Mouse (Mus musculus): ENCODE measurements around the gene Vmn2r94. TPM values are rescaled to one million over a fixed set of nuclear protein-coding genes. Genes with fewer than 3 reads are reported as not detected.

Vmn2r94 gene
- not detected in 2 replicates for polyA plus RNA-seq (2012; rRNA removed)

DNA sequence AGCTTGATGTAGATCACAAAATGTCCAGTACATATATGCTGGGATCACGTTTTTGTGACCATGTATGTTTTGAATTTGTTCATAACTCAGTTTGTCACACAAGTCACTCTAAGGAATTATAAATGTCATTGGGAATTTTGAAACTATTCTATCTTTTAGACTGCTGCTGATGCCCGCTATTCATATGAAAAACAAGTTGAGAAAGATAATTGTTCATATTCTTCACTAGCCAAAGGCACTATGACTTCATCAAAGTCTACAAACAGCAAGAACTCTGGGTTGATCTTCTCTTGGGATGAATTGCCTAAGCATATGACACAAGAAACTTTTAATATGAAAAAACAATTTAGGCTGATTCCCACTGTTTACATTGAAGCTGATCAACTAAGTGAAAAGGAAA is at the start of gene Vmn2r94:
Vmn2r94 (minus strand) TSS at position 101 of the 400 bp plus-strand sequence.

DNA sequence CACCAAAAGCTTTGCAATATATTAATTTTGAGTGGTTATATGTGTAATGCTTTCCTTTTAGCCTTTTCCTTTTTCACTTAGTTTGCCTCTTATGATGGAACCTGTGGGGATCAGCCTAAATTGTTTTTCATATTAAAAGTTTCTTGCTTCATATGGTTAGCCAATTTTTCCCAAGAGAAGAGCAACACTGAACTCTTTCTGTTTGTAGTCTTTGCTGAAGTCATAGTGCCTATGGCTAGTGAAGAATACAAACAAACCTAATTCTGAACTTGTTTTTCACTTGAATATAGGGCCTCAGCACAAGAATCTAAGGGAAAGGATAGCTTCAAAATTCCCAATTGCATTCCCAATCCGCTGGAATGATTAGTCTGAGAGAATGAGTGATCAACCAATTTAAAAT is 20.2 kb upstream of the Vmn2r94 start, which contains the start of gene Vmn2r93:
Vmn2r93 (plus strand) TSS at position 301 of the 400 bp plus-strand sequence.

Other genes starting within 250 kb of the Vmn2r94 start
- gene Vmn2r124, start 228.3 kb downstream of the Vmn2r94 start, polyA plus RNA-seq (2012; rRNA removed) = not detected in 2 replicates
- not detected in 2 replicates for gene Vmn2r91, start 192.7 kb downstream of the Vmn2r94 start, polyA plus RNA-seq (2012; rRNA removed)
- gene Vmn2r92, start 125.9 kb downstream of the Vmn2r94 start, polyA plus RNA-seq (2012; rRNA removed) = not detected in 2 replicates
- not detected in 2 replicates for gene Vmn2r93, start 20.3 kb upstream of the Vmn2r94 start, polyA plus RNA-seq (2012; rRNA removed)
- not detected in 2 replicates for gene Vmn2r95, start 146.3 kb upstream of the Vmn2r94 start, polyA plus RNA-seq (2012; rRNA removed)

Measured in central nervous system, embryonic 18 days (tissue).